ENCODE assay signal across 35 mouse cellular contexts in the genomic region with DNA sequence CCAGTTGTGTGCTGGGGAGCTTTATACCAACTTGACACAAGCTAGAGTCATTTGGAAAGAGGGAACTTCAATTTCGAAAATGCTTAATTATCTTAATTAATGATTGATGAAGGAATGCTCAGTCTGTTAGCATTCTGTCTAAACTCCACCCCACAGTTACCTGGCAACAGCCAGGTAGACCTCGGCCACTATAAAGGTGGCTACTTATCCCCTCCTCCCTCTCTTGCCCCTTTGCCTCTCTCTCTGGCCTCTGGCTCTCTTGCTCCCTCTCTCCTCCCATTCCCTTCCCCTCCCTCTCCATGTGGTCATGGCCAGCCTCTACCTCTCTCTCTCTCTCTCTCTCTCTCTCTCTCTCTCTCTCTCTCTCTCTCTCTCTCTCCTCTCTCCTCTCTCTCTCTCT. TPM values are rescaled to one million over a fixed set of nuclear protein-coding genes. Genes with fewer than 3 reads are reported as not detected.
DNase-seq lines count a peak whose midpoint lies in the region; ATAC-seq and TF ChIP-seq lines count a peak whose summit lies in the region.
"Had no signal": no experiment of that assay in that cellular context is flagged by ENCODE, and none has a peak within 500 bp of the region (broad histone marks: within the 10 kb centered on the region; RNA-seq: fewer than 3 reads in every experiment).

No protein-coding gene starts in this region.

- TF ChIP-seq CTCF in kidney, postnatal 0 days (IDR thresholded peaks at IDR 0.05; ENCODE audit: low read depth): no peak
- TF ChIP-seq CTCF in forebrain, postnatal 0 days (IDR thresholded peaks at IDR 0.05; ENCODE audit: low read depth): no peak

- H3K4me2 ChIP-seq in kidney, embryonic 14.5 days (replicated peaks; ENCODE audit: low read depth, low read length): no peak overlapping the region
- no peak overlapping the region for H3K4me2 ChIP-seq in kidney, postnatal 0 days (ENCODE audit: low read length)
- H3K4me2 ChIP-seq in forebrain, postnatal 0 days (ENCODE audit: low read depth): no peak overlapping the region
- H3K4me2 ChIP-seq: embryonic facial prominence, embryonic 13.5 days; forebrain, embryonic 12.5 days; forebrain, embryonic 15.5 days; heart, embryonic 11.5 days; hindbrain, embryonic 12.5 days; hindbrain, embryonic 15.5 days had no signal

- H3K36me3 ChIP-seq in kidney, embryonic 14.5 days (ENCODE audit: control insufficient read depth, insufficient read depth, low read length): no peaks in the 10 kb centered on the region
- H3K36me3 ChIP-seq in kidney, postnatal 0 days (ENCODE audit: insufficient read depth, low read length): no peaks in the 10 kb centered on the region
- no peaks in the 10 kb centered on the region for H3K36me3 ChIP-seq in forebrain, postnatal 0 days (ENCODE audit: insufficient read depth)
- H3K36me3 ChIP-seq: embryonic facial prominence, embryonic 10.5 days; embryonic facial prominence, embryonic 13.5 days; forebrain, embryonic 12.5 days; forebrain, embryonic 15.5 days; hindbrain, embryonic 12.5 days; hindbrain, embryonic 15.5 days had no signal

- 0 out of 2 replicates have a peak, but pooled peaks cover 4% of the 10 kb centered on the region for H3K4me1 ChIP-seq in kidney, embryonic 14.5 days (ENCODE audit: control insufficient read depth, insufficient read depth, low read length)
- H3K4me1 ChIP-seq in kidney, postnatal 0 days (replicated peaks; ENCODE audit: insufficient read depth, low read length): no peaks in the 10 kb centered on the region
- H3K4me1 ChIP-seq in forebrain, postnatal 0 days (ENCODE audit: insufficient read depth): no peaks in the 10 kb centered on the region
- H3K4me1 ChIP-seq: embryonic facial prominence, embryonic 10.5 days; embryonic facial prominence, embryonic 13.5 days; forebrain, embryonic 12.5 days; forebrain, embryonic 15.5 days; hindbrain, embryonic 12.5 days; hindbrain, embryonic 15.5 days had no signal

- H3K9me3 ChIP-seq in kidney, embryonic 14.5 days (ENCODE audit: control insufficient read depth, low read length): no peaks in the 10 kb centered on the region
- H3K9me3 ChIP-seq in kidney, postnatal 0 days (replicated peaks; ENCODE audit: low read length): no peaks in the 10 kb centered on the region
- H3K9me3 ChIP-seq in forebrain, postnatal 0 days (ENCODE audit: low read length): no peaks in the 10 kb centered on the region
- H3K9me3 ChIP-seq: embryonic facial prominence, embryonic 10.5 days; embryonic facial prominence, embryonic 13.5 days; forebrain, embryonic 12.5 days; forebrain, embryonic 15.5 days; hindbrain, embryonic 12.5 days; hindbrain, embryonic 15.5 days had no signal

- no peak overlapping the region for H3K9ac ChIP-seq in kidney, embryonic 14.5 days (ENCODE audit: low read depth, low read length)
- H3K9ac ChIP-seq in kidney, postnatal 0 days (ENCODE audit: low read depth, low read length): no peak overlapping the region
- no peak overlapping the region for H3K9ac ChIP-seq in forebrain, postnatal 0 days
- H3K9ac ChIP-seq: embryonic facial prominence, embryonic 13.5 days; forebrain, embryonic 12.5 days; forebrain, embryonic 15.5 days; hindbrain, embryonic 12.5 days; hindbrain, embryonic 15.5 days had no signal

- peak; percentile 11 to 26 for DNase-seq in kidney, adult 8-10 months
- no peak for DNase-seq in kidney, postnatal 0 days (ENCODE audit: low spot score)
- DNase-seq in kidney, postnatal 25 days: peak; percentile 9 to 59
- no peak for DNase-seq in forebrain, postnatal 0 days
- DNase-seq: adrenal gland, adult 2 months; adrenal gland, postnatal 14 days; cerebellum, adult 11-12 months; cerebellum, adult 8-10 months; cerebellum, postnatal 10 days; cerebellum, postnatal 36 days; embryo, embryonic 11 days; gastrocnemius, adult 2 months; gastrocnemius, postnatal 14 days; heart, adult 11 months had no signal

- H3K4me3 ChIP-seq in kidney, embryonic 14.5 days (ENCODE audit: low read length): no peak overlapping the region
- no peak overlapping the region for H3K4me3 ChIP-seq in kidney, postnatal 0 days (replicated peaks; ENCODE audit: low read depth, low read length)
- no peak overlapping the region for H3K4me3 ChIP-seq in forebrain, postnatal 0 days (ENCODE audit: low read depth, low read length)
- H3K4me3 ChIP-seq: embryonic facial prominence, embryonic 10.5 days; embryonic facial prominence, embryonic 13.5 days; erythroblast, embryonic 14.5 days; forebrain, embryonic 12.5 days; forebrain, embryonic 15.5 days; gastrocnemius, adult 2 months; hindbrain, embryonic 12.5 days; hindbrain, embryonic 15.5 days had no signal

- no peak for ATAC-seq in kidney, embryonic 14.5 days (ENCODE audit: low FRiP score, low TSS enrichment)
- peak; percentile 76 for ATAC-seq in kidney, postnatal 0 days (replicated peaks; ENCODE audit: low FRiP score, low read depth)
- ATAC-seq in forebrain, postnatal 0 days: no peak
- no peak for ATAC-seq in monocyte, adult 5-6 weeks (replicated peaks; ENCODE audit: insufficient number of reproducible peaks, low FRiP score, low TSS enrichment, poor library complexity, severe bottlenecking)
- ATAC-seq: CD4-positive, CD25-positive, alpha-beta regulatory T cell, adult 4 months; forebrain, embryonic 15.5 days had no signal

- WGBS in kidney, embryonic 14.5 days: 54% methylated on average over 2 of the region's 2 CpGs
- 46% methylated on average over 2 of the region's 2 CpGs for WGBS in kidney, postnatal 0 days
- WGBS in forebrain, postnatal 0 days: 65% methylated on average over 2 of the region's 2 CpGs

- H3K27ac ChIP-seq in kidney, embryonic 14.5 days (ENCODE audit: low read depth, low read length): no peak overlapping the region
- H3K27ac ChIP-seq in kidney, postnatal 0 days: no peak overlapping the region
- H3K27ac ChIP-seq in forebrain, postnatal 0 days (ENCODE audit: low read depth, low read length): no peak overlapping the region
- H3K27ac ChIP-seq: embryonic facial prominence, embryonic 10.5 days; embryonic facial prominence, embryonic 13.5 days; forebrain, embryonic 12.5 days; forebrain, embryonic 15.5 days; gastrocnemius, adult 2 months; hindbrain, embryonic 12.5 days; hindbrain, embryonic 15.5 days had no signal

- H3K27me3 ChIP-seq in kidney, embryonic 14.5 days (ENCODE audit: control insufficient read depth, insufficient read depth, low read length): no peaks in the 10 kb centered on the region
- H3K27me3 ChIP-seq in kidney, postnatal 0 days (ENCODE audit: insufficient read depth, low read length): no peaks in the 10 kb centered on the region
- H3K27me3 ChIP-seq in forebrain, postnatal 0 days (ENCODE audit: insufficient read depth, low read length): no peaks in the 10 kb centered on the region
- H3K27me3 ChIP-seq: embryonic facial prominence, embryonic 13.5 days; forebrain, embryonic 12.5 days; forebrain, embryonic 15.5 days; hindbrain, embryonic 12.5 days; hindbrain, embryonic 15.5 days had no signal

RNA-seq across cellular contexts. Expression of gene Perp, which starts 10.4 kb away (rescaled TPM):
- polyA plus RNA-seq in kidney, embryonic 14.5 days (2014; fragmentation: Nextera tagmentation; extraction: Ambion mirVana): 4.2 and 7.6 TPM in 2 replicates
- polyA plus RNA-seq in kidney, postnatal 0 days (2015; fragmentation: Nextera tagmentation; extraction: Ambion mirVana): 39.3 and 41.6 TPM in 2 replicates
- total RNA-seq in forebrain, postnatal 0 days (2014; rRNA removed): 11.5 and 14.5 TPM in 2 replicates
- polyA plus RNA-seq in forebrain, postnatal 0 days (2015; fragmentation: Nextera tagmentation; extraction: Ambion mirVana): 14.9 and 18.1 TPM in 2 replicates
- 2.4 to 14.3 TPM (median 11.1 TPM) in 3 replicates for total RNA-seq in monocyte, adult 5-6 weeks (2017)
- total RNA-seq: MEL had no signal
- polyA plus RNA-seq: erythroblast, embryonic 14.5 days had no signal

RNA-seq across cellular contexts. Expression of gene Gm4922, which starts 47.8 kb away (rescaled TPM):
- polyA plus RNA-seq in kidney, embryonic 14.5 days (2014; fragmentation: Nextera tagmentation; extraction: Ambion mirVana): not detected in 2 replicates
- not detected in 2 replicates for polyA plus RNA-seq in kidney, postnatal 0 days (2015; fragmentation: Nextera tagmentation; extraction: Ambion mirVana)
- 0.08 TPM in 1 of 2 replicates, not detected in the other for total RNA-seq in forebrain, postnatal 0 days (2014; rRNA removed)
- 0.21 TPM in 1 of 2 replicates, not detected in the other for polyA plus RNA-seq in forebrain, postnatal 0 days (2015; fragmentation: Nextera tagmentation; extraction: Ambion mirVana)
- not detected in 3 replicates for total RNA-seq in monocyte, adult 5-6 weeks (2017)
- total RNA-seq: adrenal gland, adult 2 months; adrenal gland, postnatal 14 days; adrenal gland, postnatal 4 days; gastrocnemius, adult 2 months; gastrocnemius, postnatal 14 days; gastrocnemius, postnatal 4 days; heart, adult 8-10 months; heart, postnatal 25 days; hematopoietic stem cell, adult 5-6 weeks; MEL had no signal
- polyA plus RNA-seq: adrenal gland, adult 2 months; C2C12; CD4-positive, CD25-positive, alpha-beta regulatory T cell, adult 4 months; cortical plate, adult 2 months; embryonic facial prominence, embryonic 10.5 days; embryonic facial prominence, embryonic 13.5 days; erythroblast, embryonic 14.5 days; heart, embryonic 14.5 days; heart, postnatal 0 days had no signal

Comparison
In these comparisons a context has a peak if more than half of its experiments do, and no peak if none do; other contexts are left out.
1. DNase-seq: peak in kidney, adult 8-10 months (2 of 2) and kidney, postnatal 25 days (2 of 2); none in kidney, postnatal 0 days (single experiment) and forebrain, postnatal 0 days (single experiment).